Comparison of ENCODE assay signal across 9 mouse cellular contexts in genomic region chr9:84117337-84117736, GRCm38 (mm10).
DNase-seq lines count a peak whose midpoint lies in the region; ATAC-seq and TF ChIP-seq lines count a peak whose summit lies in the region.
"Had no signal": no experiment of that assay in that cellular context is flagged by ENCODE, and none has a peak within 500 bp of the region (broad histone marks: within the 10 kb centered on the region; RNA-seq: fewer than 3 reads in every experiment).

No protein-coding gene starts in this region.

- H3K9ac ChIP-seq in heart, postnatal 0 days (replicated peaks; ENCODE audit: low read depth, low read length): no peak overlapping the region
- H3K9ac ChIP-seq in midbrain, postnatal 0 days (replicated peaks; ENCODE audit: low read length, poor library complexity, severe bottlenecking): no peak overlapping the region
- H3K9ac ChIP-seq: heart, embryonic 15.5 days had no signal

- no peak for TF ChIP-seq POLR2A in lung, adult 2 months (IDR thresholded peaks at IDR 0.05; ENCODE audit: borderline replicate concordance, extremely low read depth, low read depth, low read length)

- ATAC-seq in heart, postnatal 0 days (ENCODE audit: insufficient read depth, low read depth): no peak
- no peak for ATAC-seq in midbrain, postnatal 0 days (ENCODE audit: low FRiP score)

- H3K36me3 ChIP-seq in heart, postnatal 0 days (replicated peaks; ENCODE audit: control insufficient read depth, insufficient read depth, low read length): no peaks in the 10 kb centered on the region
- H3K36me3 ChIP-seq in midbrain, postnatal 0 days (ENCODE audit: insufficient read depth, low read length): no peaks in the 10 kb centered on the region
- H3K36me3 ChIP-seq: heart, embryonic 15.5 days had no signal

- H3K4me3 ChIP-seq in heart, postnatal 0 days (ENCODE audit: low read depth, low read length): no peak overlapping the region
- no peak overlapping the region for H3K4me3 ChIP-seq in lung, adult 2 months (replicated peaks; ENCODE audit: extremely low read depth, low read depth, low read length)
- no peak overlapping the region for H3K4me3 ChIP-seq in midbrain, postnatal 0 days (ENCODE audit: low read depth, low read length)
- H3K4me3 ChIP-seq: heart, embryonic 15.5 days had no signal

- H3K27me3 ChIP-seq in heart, postnatal 0 days (ENCODE audit: control insufficient read depth, insufficient read depth, low read length): no peaks in the 10 kb centered on the region
- H3K27me3 ChIP-seq in midbrain, postnatal 0 days (ENCODE audit: insufficient read depth, low read length): no peaks in the 10 kb centered on the region
- H3K27me3 ChIP-seq: heart, embryonic 15.5 days had no signal

- DNase-seq in heart, postnatal 0 days (ENCODE audit: low spot score): no peak
- no peak for DNase-seq in heart, postnatal 36 days
- DNase-seq in lung, postnatal 10 days: peak; percentile 25
- no peak for DNase-seq in lung, adult 2 months
- DNase-seq in ZHBTc4 (ENCODE audit: low read depth, low spot score): peak; percentile 51
- peak; percentile 25 for DNase-seq in midbrain, postnatal 0 days (ENCODE audit: low spot score)
- DNase-seq in layer of hippocampus, postnatal 14 days (ENCODE audit: low spot score in 2 of 2): no peak
- DNase-seq in right cerebral cortex, postnatal 36 days (ENCODE audit: low spot score in 2 of 2): no peak

- intact Hi-C loops in heart, postnatal 36 days (cut with DNase I): loop anchor here (10.0 kb wide), 1 partner anchor 1207 kb away; the partner anchor contains the start of gene Tent5a

- no peaks in the 10 kb centered on the region for H3K9me3 ChIP-seq in heart, postnatal 0 days (replicated peaks; ENCODE audit: control insufficient read depth, low read length)
- no peaks in the 10 kb centered on the region for H3K9me3 ChIP-seq in midbrain, postnatal 0 days (ENCODE audit: low read length)
- H3K9me3 ChIP-seq: heart, embryonic 15.5 days had no signal

- 83% methylated on average over 5 of the region's 5 CpGs for WGBS in heart, postnatal 0 days
- 90% methylated on average over 5 of the region's 5 CpGs for WGBS in lung, adult 2 months
- WGBS in midbrain, postnatal 0 days: 70% methylated on average over 5 of the region's 5 CpGs

- H3K4me1 ChIP-seq in heart, postnatal 0 days (ENCODE audit: control insufficient read depth, insufficient read depth): 0 out of 2 replicates have a peak, but pooled peaks cover 4% of the 10 kb centered on the region
- no peaks in the 10 kb centered on the region for H3K4me1 ChIP-seq in lung, adult 2 months (ENCODE audit: control insufficient read depth, insufficient read depth, low read length)
- no peaks in the 10 kb centered on the region for H3K4me1 ChIP-seq in midbrain, postnatal 0 days (ENCODE audit: insufficient read depth, low read length)

- no peak for TF ChIP-seq EP300 in heart, postnatal 0 days (IDR thresholded peaks at IDR 0.05; ENCODE audit: low read depth)

- peak; percentile 37 for TF ChIP-seq CTCF in heart, postnatal 0 days (IDR thresholded peaks at IDR 0.05; ENCODE audit: low read depth)
- TF ChIP-seq CTCF in lung, adult 2 months (IDR thresholded peaks at IDR 0.05; ENCODE audit: insufficient read depth, low read length): no peak
- TF ChIP-seq CTCF in midbrain, postnatal 0 days (IDR thresholded peaks at IDR 0.05): peak; percentile 59

- H3K4me2 ChIP-seq in heart, postnatal 0 days (ENCODE audit: low read depth, low read length): no peak overlapping the region
- H3K4me2 ChIP-seq in midbrain, postnatal 0 days (ENCODE audit: low read depth, low read length, poor library complexity, severe bottlenecking): no peak overlapping the region
- H3K4me2 ChIP-seq: heart, embryonic 15.5 days had no signal

- no peak overlapping the region for H3K27ac ChIP-seq in heart, postnatal 0 days (ENCODE audit: low read depth)
- H3K27ac ChIP-seq in midbrain, postnatal 0 days (ENCODE audit: low read depth, low read length): no peak overlapping the region
- H3K27ac ChIP-seq: heart, embryonic 15.5 days had no signal

Comparison
In these comparisons a context has a peak if more than half of its experiments do, and no peak if none do; other contexts are left out.
1. DNase-seq: peak in lung, postnatal 10 days (single experiment), ZHBTc4 (single experiment) and midbrain, postnatal 0 days (single experiment); none in heart, postnatal 0 days (single experiment), heart, postnatal 36 days (0 of 2), lung, adult 2 months (single experiment), layer of hippocampus, postnatal 14 days (0 of 2) and right cerebral cortex, postnatal 36 days (0 of 2).